Mouse (Mus musculus): Measurements from ENCODE around the gene Lsg1.

GRCm38 (mm10) chr16:30549516-30549915 lies 37.9 kb downstream of the Lsg1 start:
- no peak for TF ChIP-seq POLR2A (IDR thresholded peaks at IDR 0.05; ENCODE audit: borderline replicate concordance, low read depth, low read length)
- TF ChIP-seq CTCF (IDR thresholded peaks at IDR 0.05; ENCODE audit: low read depth, low read length) = no peak

All from bone marrow macrophage, adult 2 months (primary cell).